Mouse (Mus musculus) 3134 (cell line): Measurements from ENCODE around the gene Nmi.
"Not testable (repeated sequence)": the region's sequence is repeated elsewhere in the genome, so short reads cannot be mapped to it uniquely, and the experiment has no call there.

Source experiments
- DNase-seq: peaks from one replicate; pipeline ENCODE4 v3.0.0-alpha.2; 2011; ENCODE audit warnings: low spot score; ENCODE audit not compliant: insufficient read length; ENCODE audit errors: extremely low read depth

Nmi gene

DNA sequence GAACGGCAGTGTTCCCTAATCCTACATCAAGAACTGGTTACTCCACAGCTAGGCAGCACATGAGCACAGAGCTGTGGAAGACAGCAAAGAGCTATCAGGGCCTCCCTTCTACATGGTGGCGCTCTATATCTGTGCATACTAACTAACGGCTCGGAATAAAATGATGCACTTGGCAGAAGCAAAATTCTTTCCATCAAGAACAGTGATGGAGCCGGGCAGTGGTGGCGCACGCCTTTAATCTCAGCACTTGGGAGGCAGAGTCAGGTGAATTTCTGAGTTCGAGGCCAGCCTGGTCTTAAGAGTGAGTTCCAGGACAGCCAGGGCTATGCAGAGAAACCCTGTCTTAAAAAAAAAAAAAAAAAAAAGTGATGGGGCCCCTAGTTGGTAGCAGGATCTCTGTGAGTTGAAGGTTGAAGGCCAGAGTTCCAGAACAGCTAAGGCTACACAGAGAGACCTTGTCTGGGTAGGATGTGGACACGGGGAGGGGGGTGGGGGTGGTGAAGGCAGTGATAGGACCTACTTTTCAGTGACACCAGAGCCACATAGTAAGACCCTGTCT, at the start of gene Nmi:
Gene Nmi, minus strand, starts transcription at position 85 of the 559 bp plus-strand sequence.
- peak; percentile 49 for DNase-seq

DNA sequence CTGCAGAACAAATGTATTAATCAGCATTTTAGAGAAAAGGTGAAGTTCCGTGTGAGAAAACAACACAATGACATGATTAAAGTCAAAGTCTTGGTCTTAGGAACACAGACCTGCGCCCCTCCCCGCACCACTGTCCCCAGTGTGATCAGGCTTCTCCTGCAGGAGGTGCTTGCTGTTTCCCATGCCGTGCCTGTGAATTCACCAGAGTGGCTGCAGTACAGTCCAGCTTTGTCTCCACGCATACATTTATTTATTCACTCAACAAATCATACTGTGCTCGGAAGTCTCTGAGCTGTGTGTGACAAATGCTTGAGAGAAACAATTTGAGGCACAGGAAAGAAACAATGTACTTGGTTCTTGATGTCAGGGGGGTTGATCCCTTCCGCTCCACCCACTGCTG, 43.1 kb upstream of the Nmi start:
- no peak for DNase-seq

DNA sequence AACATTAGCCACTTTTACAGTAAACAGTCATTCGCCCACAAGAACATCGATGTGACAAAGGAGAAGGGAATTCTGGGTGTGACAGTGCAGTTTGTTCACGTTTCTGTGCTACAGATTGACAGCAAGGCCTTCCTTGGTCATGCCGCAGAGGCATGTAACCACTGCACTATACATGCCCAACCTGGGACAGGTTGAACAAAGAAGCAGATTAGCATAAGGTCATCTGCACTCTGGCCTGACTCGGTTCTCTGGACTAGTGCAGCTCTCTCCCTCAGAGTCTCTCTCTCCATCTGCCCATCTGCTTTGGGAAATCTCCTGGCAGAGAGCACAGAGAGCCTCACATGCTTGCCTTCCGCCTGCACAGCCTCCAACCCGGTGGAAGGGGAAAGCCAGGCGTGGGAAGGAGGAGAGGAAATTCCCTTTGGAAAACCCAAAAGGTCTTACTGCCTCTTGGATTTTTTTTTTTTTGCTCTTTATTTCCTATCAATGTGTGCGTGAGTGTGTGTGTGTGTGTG, 40.1 kb upstream of the Nmi start:
- DNase-seq = no peak

DNA sequence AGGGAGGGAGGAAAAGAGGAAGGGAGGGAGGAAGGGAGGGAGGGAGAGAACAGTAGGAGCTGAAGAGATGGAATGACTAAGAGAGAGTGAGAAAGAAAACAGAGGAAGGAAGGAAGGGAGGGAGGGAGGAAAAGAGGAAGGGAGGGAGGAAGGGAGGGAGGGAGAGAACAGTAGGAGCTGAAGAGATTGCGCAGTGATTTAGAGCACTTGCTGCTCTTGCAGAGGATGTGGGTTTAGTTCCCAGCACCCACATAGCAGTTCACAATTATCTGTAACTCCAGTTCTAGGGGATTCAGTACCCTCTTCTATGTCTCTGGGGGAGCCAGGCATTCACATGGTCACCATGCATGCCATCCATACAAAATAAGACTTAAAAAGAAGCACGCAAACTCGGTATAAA, 38.5 kb upstream of the Nmi start:
- DNase-seq = not testable (repeated sequence)

DNA sequence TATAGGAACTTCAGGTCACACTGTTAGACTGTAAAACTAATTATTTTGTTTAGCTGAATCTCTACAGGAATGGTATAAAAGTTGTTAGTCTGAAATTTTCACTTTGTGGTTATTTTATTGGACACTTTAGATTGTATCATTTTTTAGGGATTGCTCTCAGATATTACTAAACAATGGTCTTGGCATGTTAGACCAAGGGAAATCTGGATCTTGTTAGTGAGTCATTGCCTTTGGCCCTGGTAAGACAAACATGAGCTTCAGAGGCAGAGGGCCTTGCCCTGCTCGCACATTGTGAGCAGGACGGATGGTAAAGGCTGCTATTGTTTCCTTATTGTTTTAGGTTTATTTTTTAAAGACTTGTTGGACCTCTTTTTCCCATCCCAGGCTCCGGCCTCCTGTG, 33.1 kb upstream of the Nmi start:
- peak; percentile 15 for DNase-seq

DNA sequence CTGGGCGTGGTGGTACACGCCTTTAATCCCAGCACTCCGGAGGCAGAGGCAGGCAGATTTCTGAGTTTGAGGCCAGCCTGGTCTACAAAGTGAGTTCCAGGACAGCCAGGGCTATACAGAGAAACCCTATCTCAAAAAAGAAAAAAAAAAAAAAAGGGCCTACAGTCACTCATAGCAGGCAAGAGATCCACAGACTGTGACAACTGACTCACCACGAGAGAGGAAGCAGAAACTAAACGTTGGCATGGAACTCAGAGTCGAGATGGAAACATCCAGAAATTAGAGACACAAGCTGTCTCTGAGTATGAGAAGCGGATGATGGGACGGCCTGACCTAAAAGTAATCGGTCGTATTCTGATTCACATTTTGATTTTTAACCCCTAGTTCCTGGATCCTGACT, 29.0 kb upstream of the Nmi start:
- not testable (repeated sequence) for DNase-seq

DNA sequence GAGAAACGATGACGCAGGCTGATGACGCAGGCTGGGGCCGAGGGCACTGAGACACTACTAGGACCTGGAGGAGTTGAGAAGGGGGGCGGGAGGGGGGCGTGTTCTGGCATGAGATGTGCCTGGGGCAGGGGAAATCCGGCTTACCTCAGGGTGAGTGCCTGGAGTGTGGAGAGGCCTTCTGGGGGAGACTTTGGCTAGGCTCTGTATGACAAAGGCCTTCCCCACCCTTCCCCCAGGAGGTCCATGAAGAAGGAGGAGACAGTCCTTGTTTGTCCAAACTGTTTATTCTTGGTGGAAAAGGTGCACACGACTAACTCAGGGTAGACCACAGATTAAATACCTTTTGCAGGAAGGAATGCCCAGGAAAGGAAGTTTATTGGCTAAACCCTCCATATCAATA, 28.2 kb upstream of the Nmi start:
- no peak for DNase-seq

DNA sequence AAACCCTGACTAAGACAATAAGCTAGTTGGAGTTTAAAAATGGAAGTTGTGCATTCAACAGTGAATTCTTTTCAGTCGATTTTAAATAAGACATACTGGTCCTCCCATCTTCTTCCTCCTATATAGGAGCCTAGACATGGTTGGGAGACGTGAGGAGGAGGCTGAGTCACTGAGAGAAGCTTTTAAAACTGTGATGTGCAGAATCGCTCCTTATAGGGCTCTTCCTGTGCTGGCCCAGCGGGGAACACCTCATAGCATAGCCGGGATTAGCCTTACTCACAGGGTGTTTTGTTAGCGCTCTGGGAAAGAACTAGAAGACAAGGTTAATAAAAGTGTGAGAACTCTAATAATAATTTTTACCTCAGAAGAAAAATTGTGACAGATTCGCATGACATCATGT, 26.7 kb upstream of the Nmi start:
- no peak for DNase-seq

DNA sequence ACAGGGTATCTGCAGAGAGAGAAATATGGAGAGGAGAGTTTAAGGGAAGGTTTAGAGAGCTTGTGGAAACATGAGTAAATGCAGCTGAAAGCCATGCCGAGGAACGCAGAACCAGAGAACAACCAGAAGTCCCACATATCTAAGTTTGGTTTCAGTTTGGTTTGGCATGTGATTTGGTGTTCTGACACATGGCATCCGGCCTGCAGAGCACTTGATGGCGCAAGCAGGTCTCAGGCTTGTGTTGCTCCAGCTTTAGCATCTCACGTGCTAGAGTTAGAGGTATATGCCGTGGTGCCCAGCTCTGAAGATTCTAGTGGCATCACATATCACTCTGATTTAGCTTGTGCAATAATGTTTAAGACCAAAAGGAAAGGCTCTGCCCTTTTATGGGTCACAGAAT, 18.2 kb upstream of the Nmi start:
- no peak for DNase-seq

DNA sequence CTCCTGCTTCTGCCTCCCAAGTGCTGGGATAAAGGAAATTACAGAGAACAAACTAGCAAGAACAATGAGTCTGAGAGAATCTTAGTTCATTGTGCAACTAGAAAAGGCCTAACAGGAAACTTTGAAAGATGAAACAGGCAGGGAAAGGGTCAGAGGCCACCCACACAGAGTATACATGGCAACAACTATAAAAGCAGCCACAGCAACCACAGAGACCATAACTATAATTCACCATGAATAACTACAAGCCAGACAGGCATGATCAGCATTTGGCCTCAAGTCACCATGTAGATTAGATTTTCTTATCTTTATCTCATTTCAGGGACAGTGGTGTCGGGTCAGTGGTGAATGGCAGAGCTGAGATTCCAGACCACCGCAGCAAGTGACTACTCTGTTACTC, 16.3 kb upstream of the Nmi start:
- no peak for DNase-seq

DNA sequence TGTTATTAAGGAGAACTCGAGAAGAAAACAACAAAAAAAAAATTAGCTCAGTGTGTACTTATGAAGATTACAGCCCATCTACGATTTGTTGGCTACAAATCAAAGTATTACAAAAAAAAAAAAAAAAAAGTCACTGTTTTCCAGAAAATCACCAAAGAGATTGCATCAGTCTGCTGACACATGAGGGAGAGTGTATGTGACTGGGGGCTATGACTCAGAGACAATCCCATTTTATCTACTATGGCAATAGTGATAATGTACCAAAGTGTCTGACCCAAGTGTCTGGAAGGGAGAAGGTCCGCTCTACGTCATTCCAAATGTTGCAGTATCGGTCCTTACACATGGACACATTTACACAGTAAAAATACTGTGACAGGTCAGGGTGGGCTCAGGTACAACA, 13.4 kb upstream of the Nmi start:
- DNase-seq = no peak

DNA sequence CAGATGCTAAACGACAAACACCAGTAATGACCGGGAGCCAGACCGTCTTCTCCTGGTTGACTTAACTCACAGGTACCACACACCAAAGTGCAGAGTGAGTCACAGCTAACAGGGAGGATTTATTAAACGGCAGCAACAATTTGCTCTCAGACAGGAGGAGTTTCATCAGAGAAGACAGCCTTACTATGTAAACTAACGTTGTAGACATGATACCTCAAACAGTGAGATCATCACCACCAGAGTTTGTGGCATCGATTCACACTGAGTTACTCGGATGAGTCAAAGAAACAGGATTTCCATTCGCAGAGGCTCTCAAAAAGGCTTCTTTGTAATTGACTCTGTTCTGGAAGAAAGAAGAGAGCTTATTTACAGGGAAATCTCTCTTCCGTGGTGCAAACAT, 12.9 kb upstream of the Nmi start:
- peak; percentile 20 for DNase-seq

DNA sequence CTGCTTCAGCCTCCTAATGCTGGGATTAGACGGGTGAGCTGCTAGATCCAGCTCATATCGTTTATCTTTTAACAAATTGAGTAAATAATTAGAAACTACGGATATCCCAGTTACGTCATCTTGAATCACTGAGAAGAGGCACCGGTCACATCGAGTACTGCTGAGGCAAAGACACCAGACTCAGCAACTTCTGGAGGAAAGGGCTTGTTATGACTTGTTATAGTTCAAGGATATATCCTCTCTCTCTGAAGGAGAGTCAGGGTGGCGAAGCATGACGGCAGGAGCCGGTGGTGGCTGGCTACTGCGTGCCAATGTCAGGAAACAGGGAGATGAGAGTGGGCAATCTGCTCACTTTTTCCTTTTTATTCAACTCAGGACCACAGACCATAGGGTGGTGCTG, 11.9 kb upstream of the Nmi start:
- DNase-seq = no peak

DNA sequence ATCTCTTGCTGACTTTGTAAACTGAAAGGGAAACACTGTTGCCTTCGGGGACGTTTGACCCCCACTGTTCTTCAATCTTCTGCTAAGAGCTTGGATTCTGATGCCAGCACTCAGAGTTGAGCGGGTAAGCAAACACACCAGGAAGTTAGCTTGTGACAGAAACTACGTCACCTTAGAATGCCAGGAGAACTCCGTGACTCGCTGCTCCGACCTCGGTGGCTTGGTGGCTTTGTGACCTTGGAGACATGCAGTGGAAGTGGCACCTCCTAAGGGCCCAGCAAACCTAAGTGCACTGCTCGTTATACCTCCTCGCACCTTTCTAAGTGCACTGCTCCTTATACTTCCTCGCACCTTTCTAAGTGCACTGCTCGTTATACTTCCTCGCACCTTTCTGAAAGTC, 9.0 kb upstream of the Nmi start:
- DNase-seq = no peak

DNA sequence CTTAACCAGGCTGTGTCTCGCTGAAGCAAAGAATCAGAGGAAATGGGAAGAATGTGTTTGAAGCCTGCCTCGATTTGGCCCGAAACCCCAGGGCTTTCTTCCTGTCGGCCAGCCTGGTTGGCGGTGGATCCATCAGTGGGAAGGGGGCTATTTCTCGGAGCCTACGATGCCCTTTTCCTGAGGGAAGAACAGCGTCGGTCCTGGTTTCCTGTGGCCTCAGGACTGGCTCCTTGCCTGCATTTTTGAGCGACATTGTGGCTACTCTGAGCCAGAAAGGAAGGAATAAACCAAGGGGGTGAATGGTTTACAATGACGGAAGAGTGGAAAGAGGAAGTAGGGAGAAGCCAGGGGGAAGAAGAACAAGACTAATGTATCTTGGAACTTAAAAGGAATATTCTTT, 8.3 kb upstream of the Nmi start:
- no peak for DNase-seq

DNA sequence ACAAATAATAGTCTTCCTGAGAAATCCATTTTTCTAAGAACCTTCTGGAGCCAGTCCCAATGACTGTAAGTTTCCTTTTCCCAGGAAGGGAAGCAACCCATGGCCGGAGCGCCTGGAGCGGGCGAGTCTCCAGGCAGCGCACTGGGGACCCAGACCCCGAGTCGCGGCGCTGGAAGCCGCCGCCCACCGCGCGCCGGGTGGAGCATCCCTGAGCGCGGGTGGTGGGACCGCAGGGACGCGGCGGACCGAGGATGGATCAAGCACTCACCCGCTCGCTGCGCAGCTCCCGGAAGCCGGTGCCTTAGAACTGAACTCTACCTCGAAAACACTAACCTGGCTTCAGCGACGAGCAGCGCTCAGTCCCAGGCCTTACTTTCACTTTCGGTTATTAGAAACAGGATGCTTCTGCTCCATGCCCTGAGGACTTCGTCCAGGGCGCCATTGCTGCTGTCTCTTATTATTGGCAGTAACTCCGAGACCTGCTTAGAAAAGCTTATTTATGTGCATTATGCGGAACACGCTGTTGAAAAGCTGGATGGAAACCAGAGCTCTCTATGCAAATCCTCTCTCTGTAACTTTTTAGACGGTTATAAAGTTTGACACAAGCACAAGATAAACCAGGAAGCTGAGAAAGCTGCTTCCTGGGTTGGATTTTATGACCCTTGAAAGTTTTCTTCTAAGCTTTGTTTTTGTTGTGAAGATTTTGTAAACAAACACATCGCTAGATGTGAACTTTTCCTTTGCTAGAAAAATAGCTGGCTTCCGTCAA, 469 bp downstream of the Nmi start:
- DNase-seq = peak; percentile 77

DNA sequence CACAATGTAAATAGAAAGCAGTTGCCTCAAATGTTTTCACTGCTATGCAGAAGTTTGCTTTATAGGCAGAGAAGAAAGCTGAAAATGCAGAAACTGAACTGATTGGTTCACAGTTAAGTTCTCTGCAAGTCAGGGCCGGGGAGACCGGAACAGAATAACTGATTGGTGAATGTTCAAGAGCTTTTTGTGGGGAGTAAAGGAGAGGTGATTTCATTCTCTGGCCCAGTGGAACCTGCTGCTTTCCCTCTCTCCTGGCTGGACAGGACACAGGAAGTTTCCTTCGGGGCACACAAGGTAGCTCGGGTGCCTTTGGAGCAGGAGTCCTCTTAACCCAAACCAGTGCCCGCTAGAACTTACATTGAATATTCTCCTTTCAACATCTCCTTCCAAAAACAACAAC, 1.2 kb downstream of the Nmi start:
- DNase-seq = no peak

DNA sequence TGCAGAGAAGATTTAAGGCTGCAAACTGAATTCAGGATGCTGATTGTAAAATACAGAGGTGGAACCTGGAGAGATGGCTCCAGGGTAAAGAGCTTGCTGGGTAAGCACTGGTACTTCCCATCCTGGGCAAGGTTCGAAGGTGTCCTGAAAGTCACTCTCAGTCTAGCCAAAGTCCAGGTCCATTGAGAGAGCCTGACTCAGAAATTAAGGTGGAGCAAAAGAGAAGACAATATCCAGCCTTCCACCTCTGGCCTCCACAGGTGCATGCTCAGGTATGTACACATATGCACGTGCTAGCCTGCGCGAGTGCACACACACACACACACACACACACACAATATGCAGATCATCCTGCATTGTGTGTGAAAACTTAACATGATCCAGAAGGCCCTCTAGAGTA, 2.4 kb downstream of the Nmi start:
- DNase-seq = no peak

DNA sequence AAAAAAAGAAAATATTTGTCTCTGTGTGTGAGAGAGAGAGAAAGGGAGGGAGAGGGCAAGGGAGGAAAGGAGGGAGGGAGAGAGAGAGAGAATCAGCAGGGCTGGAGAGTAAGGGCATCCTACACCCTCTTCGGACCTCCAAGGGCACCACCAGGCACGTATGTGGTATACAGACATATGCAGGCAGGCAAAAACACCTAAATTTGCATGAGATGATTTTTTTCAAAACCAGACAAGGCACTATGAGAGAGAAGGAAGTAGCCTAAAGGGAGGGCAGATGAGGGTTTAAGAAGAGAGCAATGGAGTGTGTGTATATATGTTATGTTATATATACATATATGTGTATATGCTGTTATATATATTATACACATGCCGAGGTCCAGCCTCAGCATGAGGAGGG, 6.0 kb downstream of the Nmi start:
- no peak for DNase-seq

DNA sequence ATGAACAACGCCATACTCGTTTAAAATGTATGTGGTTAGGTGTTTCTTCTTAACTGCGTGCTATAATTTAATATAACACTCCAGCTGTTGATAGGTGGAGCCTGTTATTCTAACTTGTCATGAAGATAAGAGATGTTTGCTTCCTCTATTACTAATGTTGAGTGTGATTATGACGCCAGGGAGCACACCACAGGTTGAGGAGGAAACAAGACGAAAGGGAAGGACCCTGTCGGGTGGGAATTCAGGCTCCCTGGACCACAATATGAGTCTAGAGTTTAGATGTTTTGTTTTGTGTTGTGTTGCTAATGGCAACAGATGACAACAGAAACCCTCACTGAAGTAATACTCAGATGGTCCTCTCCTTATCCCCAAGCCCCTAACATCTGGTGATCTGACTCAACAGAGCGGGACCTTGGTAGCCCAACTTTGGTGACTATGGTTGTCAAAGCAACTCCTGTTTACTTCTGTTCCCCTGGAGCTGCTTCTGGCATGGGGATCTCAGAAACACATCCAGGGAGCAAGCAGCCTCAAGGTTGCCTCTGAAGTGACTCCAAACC, 19.6 kb downstream of the Nmi start:
- no peak for DNase-seq

DNA sequence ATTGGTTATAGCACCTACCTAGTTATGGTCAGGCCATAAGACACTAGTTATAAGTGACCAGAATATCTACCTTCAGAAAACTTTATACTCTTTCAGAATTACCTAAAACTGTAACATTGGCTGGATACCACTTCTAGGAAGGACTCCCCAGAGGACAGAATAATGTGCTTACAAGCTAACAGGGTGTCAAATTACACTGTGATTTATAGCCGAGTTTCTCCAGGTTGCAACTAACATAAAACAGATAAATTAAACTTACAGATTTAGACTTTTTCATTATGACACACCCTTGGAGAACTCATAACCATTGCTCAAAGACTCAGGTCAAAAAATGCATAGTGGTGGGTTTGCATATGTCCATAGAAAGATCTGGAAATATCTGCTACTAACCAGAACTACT, 22.4 kb downstream of the Nmi start:
- DNase-seq = no peak

DNA sequence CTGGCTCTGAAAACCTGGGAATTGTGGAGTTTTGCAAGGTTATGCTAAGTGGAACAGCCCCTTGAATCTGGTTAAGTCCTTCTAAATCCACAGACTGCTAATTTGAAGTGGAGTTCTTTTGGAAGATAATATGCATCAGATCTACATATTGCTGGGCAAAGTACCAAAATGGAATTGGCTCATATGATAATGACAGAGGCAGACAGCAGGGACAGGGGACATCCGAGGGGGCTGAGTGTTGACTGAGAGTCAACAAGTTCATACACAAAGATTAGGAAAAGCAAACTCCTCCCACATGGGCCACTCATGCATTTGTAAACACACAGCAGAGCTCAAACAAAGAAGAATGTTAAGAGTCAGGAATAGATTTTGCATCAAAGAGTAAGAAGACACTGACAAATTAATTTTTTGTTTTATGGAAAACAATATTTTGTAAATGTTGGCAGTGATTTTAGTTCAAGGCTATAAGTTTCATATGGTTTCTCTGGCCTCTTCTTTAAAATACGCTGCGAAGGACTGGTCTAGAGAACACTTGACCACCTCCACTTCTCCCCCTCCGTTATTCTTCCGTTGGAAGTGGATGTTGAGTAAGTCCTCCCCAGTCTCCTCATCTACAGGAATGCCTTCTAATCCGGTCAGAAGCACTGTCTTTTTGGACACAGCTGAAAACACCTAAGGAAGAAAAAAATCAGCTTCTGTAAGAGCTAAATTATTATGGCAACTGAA, 25.0 kb downstream of the Nmi start:
- DNase-seq = no peak
